Mouse (Mus musculus): ENCODE results near the gene Klra3.
"Not testable (repeated sequence)": the region's sequence is repeated elsewhere in the genome, so short reads cannot be mapped to it uniquely, and the experiment has no call there.

The Klra3 gene

GRCm38 (mm10) chr6:130337411-130337810 is at the start of gene Klra3:
Gene Klra3 (minus strand): TSS chr6:130337574.
- DNase-seq (ENCODE audit: low spot score): no peak

- DNase-seq (ENCODE audit: low spot score): no peak
Observed at GRCm38 (mm10) chr6:130386750-130387149, 49.4 kb upstream of the Klra3 start, which contains the start of gene Klra1. Gene Klra1 (minus strand): TSS chr6:130386874.

- no peak for DNase-seq (ENCODE audit: low spot score)
Observed at GRCm38 (mm10) chr6:130385803-130386202, 48.4 kb upstream of the Klra3 start.

GRCm38 (mm10) chr6:130382375-130382774 is 45.0 kb upstream of the Klra3 start:
- no peak for DNase-seq (ENCODE audit: low spot score)

- DNase-seq (ENCODE audit: low spot score): not testable (repeated sequence)
Observed at GRCm38 (mm10) chr6:130345381-130345780, 8.0 kb upstream of the Klra3 start.

GRCm38 (mm10) chr6:130341973-130342372 is 4.6 kb upstream of the Klra3 start:
- DNase-seq (ENCODE audit: low spot score): not testable (repeated sequence)

- no peak for DNase-seq (ENCODE audit: low spot score)
Observed at GRCm38 (mm10) chr6:130287984-130288649, 49.3 kb downstream of the Klra3 start.

GRCm38 (mm10) chr6:130281828-130282227 is 55.5 kb downstream of the Klra3 start, which contains the start of gene Klra10:
Gene Klra10 (minus strand): TSS chr6:130281928.
- DNase-seq (ENCODE audit: low spot score): not testable (repeated sequence)
